Mouse (Mus musculus) E14TG2a.4 (cell line): ENCODE data around the gene Gyg.

ENCODE experiments used
- H3K27me3 ChIP-seq: 2 replicates; pipeline ENCODE4 v1.6.1; 2014; ENCODE audit warnings: low read length, control low read depth; ENCODE audit not compliant: insufficient read depth
- H3K36me3 ChIP-seq: 2 replicates; pipeline ENCODE4 v1.6.1; 2014; ENCODE audit warnings: low read length, control low read depth; ENCODE audit not compliant: insufficient read depth
- H3K4me1 ChIP-seq: replicated peaks from 2 replicates; pipeline ENCODE4 v1.6.1; 2014; ENCODE audit warnings: low read depth, low read length, control low read depth
- H3K4me3 ChIP-seq: replicated peaks from 2 replicates; pipeline ENCODE4 v1.5.1; 2014; ENCODE audit warnings: mild to moderate bottlenecking, low read length
- H3K9me3 ChIP-seq: 2 replicates; pipeline ENCODE4 v1.6.1; 2014; ENCODE audit warnings: low read length, control low read depth
- CTCF ChIP-seq: conservative IDR thresholded peaks from 2 replicates; pipeline ENCODE4 v1.5.1; 2014; ENCODE audit warnings: low read length
- NANOG ChIP-seq: IDR thresholded peaks from 2 replicates; pipeline ENCODE4 v1.6.1; 2014; ENCODE audit warnings: borderline replicate concordance, low read length, mixed read lengths
- POU5F1 ChIP-seq: IDR thresholded peaks from 2 replicates; pipeline ENCODE4 v1.6.1; 2014; ENCODE audit warnings: low read length, borderline replicate concordance

Gyg gene

GRCm38 (mm10) chr3:20154531-20155367 lies at the start of gene Gyg:
Gene Gyg (minus strand): TSS chr3:20155317.
- H3K36me3 ChIP-seq: no peaks in the 10 kb centered on the region
- peaks cover 15% of the 10 kb centered on the region for H3K4me1 ChIP-seq
- TF ChIP-seq NANOG (no peak), POU5F1 (no peak)
- peaks cover 44% of the 10 kb centered on the region for H3K27me3 ChIP-seq
- H3K9me3 ChIP-seq: 0 out of 2 replicates have a peak, but pooled peaks cover 3% of the 10 kb centered on the region
- peak within 1 kb of the TSS; percentile 84 for H3K4me3 ChIP-seq

DNA sequence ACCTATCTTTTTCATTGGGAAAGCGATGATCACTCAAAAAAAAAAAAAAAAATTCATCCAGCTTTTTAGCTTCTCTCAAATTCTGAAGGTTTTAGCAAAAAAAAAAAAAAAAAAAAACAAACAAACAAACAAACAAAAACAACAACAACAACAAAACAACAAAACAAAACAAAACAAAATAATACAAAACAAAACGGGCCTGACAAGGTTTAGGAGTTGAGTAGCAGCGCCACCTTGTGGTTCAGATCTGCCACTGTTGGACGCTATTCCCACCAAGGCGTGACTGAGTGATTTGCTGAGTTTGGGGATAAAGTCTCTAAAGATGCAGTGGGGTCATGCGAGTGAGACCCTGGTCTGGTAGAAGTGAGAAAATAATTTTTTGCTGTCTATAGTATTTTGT lies 43.8 kb upstream of the Gyg start:
- H3K4me1 ChIP-seq: peaks cover 7% of the 10 kb centered on the region
- H3K36me3 ChIP-seq: no peaks in the 10 kb centered on the region
- no peak for TF ChIP-seq POU5F1
- TF ChIP-seq CTCF: peak; percentile 82
- TF ChIP-seq NANOG: no peak
- H3K4me3 ChIP-seq: no peak overlapping the region
- peaks cover 5% of the 10 kb centered on the region for H3K9me3 ChIP-seq
- H3K27me3 ChIP-seq: no peaks in the 10 kb centered on the region

DNA sequence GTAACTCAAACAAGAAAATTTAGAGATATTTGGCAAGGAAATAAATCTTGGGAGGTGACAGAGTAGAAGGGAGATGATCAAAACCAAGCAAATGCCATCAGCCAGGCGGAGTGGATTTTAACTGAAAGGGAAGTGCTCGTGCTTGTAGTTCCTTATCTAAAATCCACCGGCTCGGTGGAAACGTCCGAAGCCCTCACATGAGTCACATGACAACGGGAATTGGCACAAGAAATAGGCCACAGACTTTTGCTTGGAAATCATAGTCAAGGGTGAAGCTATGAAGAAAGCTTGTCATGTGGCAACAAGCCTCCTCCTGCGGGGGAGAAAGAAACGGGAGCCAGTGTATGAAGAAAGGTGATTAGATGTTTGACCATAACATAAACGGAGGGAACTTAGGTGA lies 42.8 kb upstream of the Gyg start:
- Histone ChIP-seq H3K36me3 (no peaks in the 10 kb centered on the region), H3K9me3 (no peaks in the 10 kb centered on the region), H3K27me3 (no peaks in the 10 kb centered on the region), H3K4me1 (peaks cover 7% of the 10 kb centered on the region), H3K4me3 (no peak overlapping the region)
- no peak for TF ChIP-seq POU5F1
- no peak for TF ChIP-seq NANOG
- TF ChIP-seq CTCF: no peak

- no peaks in the 10 kb centered on the region for H3K36me3 ChIP-seq
- no peak for TF ChIP-seq POU5F1
- TF ChIP-seq NANOG: no peak
- no peak for TF ChIP-seq CTCF
- no peaks in the 10 kb centered on the region for H3K27me3 ChIP-seq
- H3K4me1 ChIP-seq: no peaks in the 10 kb centered on the region
- H3K9me3 ChIP-seq: no peaks in the 10 kb centered on the region
- H3K4me3 ChIP-seq: no peak overlapping the region
These were observed 34.0 kb upstream of the Gyg start for GRCm38 (mm10) chr3:20188976-20189675.

GRCm38 (mm10) chr3:20172394-20172793 lies 17.3 kb upstream of the Gyg start:
- no peaks in the 10 kb centered on the region for H3K4me1 ChIP-seq
- no peaks in the 10 kb centered on the region for H3K9me3 ChIP-seq
- H3K36me3 ChIP-seq: no peaks in the 10 kb centered on the region
- H3K27me3 ChIP-seq: no peaks in the 10 kb centered on the region
- H3K4me3 ChIP-seq: no peak overlapping the region
- TF ChIP-seq NANOG: no peak
- no peak for TF ChIP-seq POU5F1
- no peak for TF ChIP-seq CTCF

DNA sequence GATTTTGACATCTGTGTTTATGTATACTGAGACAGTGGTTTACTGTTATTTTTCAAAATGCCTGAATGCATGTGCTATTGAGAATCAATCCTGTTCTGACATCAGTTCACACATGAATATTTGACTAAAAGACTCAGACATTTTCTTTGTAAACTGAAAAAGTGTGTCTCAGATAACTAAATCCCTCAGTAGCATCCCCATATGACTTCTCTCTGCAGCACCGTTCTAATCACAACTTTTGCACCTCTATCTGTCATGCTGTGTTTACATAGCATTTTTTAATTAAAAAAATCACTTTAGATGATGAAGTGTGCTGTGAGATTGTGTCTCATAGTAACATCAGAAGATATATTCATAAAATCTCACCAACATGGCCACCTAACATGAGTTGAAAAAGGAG lies 12.4 kb upstream of the Gyg start:
- no peaks in the 10 kb centered on the region for H3K36me3 ChIP-seq
- H3K9me3 ChIP-seq: peaks cover 8% of the 10 kb centered on the region; the same call in 1 of the 2 replicates
- TF ChIP-seq NANOG (no peak), POU5F1 (no peak), CTCF (no peak)
- no peaks in the 10 kb centered on the region for H3K27me3 ChIP-seq
- H3K4me1 ChIP-seq: no peaks in the 10 kb centered on the region
- H3K4me3 ChIP-seq: no peak overlapping the region

- peaks cover 44% of the 10 kb centered on the region for H3K27me3 ChIP-seq
- H3K4me1 ChIP-seq: peaks cover 11% of the 10 kb centered on the region
- no peak overlapping the region for H3K4me3 ChIP-seq
- no peaks in the 10 kb centered on the region for H3K36me3 ChIP-seq
- TF ChIP-seq CTCF (no peak), NANOG (no peak), POU5F1 (no peak)
- 0 out of 2 replicates have a peak, but pooled peaks cover 3% of the 10 kb centered on the region for H3K9me3 ChIP-seq
These were observed 359 bp upstream of the Gyg start for GRCm38 (mm10) chr3:20155476-20155875.

DNA sequence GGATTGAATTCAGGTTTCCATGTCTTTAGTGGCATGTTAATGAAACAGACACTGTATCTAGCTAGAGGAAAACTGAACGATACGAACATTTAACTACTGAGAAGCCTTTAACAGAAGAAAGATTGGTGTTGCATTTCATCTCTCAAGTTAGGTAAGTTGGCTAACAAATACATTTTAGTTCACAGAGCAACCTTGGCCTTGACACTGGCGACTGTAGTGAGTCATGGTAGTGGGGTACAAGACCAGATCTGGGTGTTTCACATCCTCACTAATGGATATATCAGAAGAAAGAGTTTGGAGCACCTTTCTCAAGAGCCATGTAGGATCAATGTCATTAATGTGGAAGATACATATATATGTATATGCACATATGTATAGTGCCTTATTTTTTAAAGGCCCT lies 3.5 kb downstream of the Gyg start:
- Histone ChIP-seq H3K4me3 (no peak overlapping the region), H3K4me1 (peaks cover 15% of the 10 kb centered on the region), H3K27me3 (peaks cover 40% of the 10 kb centered on the region), H3K36me3 (no peaks in the 10 kb centered on the region), H3K9me3 (no peaks in the 10 kb centered on the region)
- TF ChIP-seq CTCF (no peak), POU5F1 (no peak), NANOG (no peak)
